Mouse (Mus musculus) MEL (cell line): ENCODE measurements at regions not wholly inside any gene's neighbourhood (a gene's known extent, or its start where the extent isn't known, plus 50 kb on each side); places are given as distances from the start of the nearest gene placed in this dataset.

Experiments
- POLR2A ChIP-seq, 2 experiments: IDR thresholded peaks; 2 replicates each; pipeline ENCODE4 v1.6.1; 2011 to 2012; ENCODE audit warnings: low read length in 2 of 2, mild to moderate bottlenecking in 2 of 2, control low read depth in 1 of 2, improper control_type of control experiment in 1 of 2, low read depth in 1 of 2, moderate library complexity in 1 of 2; ENCODE audit not compliant: control insufficient read depth in 1 of 2, insufficient read depth in 1 of 2, poor library complexity in 1 of 2
- TCF12 ChIP-seq: IDR thresholded peaks from 2 replicates; pipeline ENCODE4 v1.6.1; 2014; ENCODE audit warnings: low read depth, mild to moderate bottlenecking, inconsistent platforms, low read length, improper control_type of control experiment, moderate library complexity
- ZKSCAN1 ChIP-seq: IDR thresholded peaks from 2 replicates; pipeline ENCODE4 v1.6.1; 2012; ENCODE audit warnings: low read depth, mild to moderate bottlenecking, inconsistent platforms, low read length, improper control_type of control experiment, moderate library complexity

DNA sequence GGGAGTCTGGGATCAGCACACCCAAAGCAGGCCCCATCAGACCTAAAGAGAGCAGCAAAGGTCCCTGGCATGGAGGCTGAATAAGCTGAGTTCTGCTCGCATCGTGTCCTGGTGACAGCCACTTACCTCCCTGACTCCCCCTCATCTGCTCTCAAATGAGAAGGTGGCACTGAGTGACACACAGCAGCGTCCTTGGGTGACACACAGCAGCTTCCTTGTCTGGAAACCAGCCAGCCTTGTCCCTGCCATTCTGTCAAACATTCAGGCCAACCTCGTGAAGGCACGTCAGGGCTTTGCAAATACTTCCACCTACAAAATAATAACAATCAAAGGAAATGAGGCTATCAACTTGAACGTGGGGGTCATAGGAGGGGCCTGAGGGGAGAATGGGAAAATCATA, 183.7 kb upstream of the Dnajc19 start:
- TF ChIP-seq TCF12 (no peak), POLR2A (IDR thresholded peaks at IDR 0.05; ENCODE audit: control insufficient read depth in 1 of 2, insufficient read depth in 1 of 2, low read depth in 1 of 2, low read length in 2 of 2, poor library complexity in 1 of 2) (no peak), ZKSCAN1 (no peak)
